19 mouse cellular contexts compared by ENCODE assay signal in genomic region chr12:97740927-97741326, GRCm38 (mm10).
"Had no signal": no experiment of that assay in that cellular context is flagged by ENCODE, and none has a peak within 500 bp of the region (broad histone marks: within the 10 kb centered on the region; RNA-seq: fewer than 3 reads in every experiment).

No protein-coding gene starts in this region.

- ATAC-seq: liver, embryonic 12.5 days had no signal

- H3K4me1 ChIP-seq: liver, embryonic 12.5 days; neural tube, embryonic 13.5 days; neural tube, embryonic 15.5 days had no signal

- H3K27me3 ChIP-seq: liver, embryonic 12.5 days; neural tube, embryonic 13.5 days; neural tube, embryonic 15.5 days had no signal

- H3K4me2 ChIP-seq: liver, embryonic 12.5 days; lung, embryonic 14.5 days; midbrain, embryonic 11.5 days; neural tube, embryonic 13.5 days; neural tube, embryonic 15.5 days had no signal

- H3K4me3 ChIP-seq: liver, embryonic 12.5 days; myocyte; neural tube, embryonic 13.5 days; neural tube, embryonic 15.5 days had no signal

- H3K36me3 ChIP-seq: liver, embryonic 12.5 days; neural tube, embryonic 13.5 days; neural tube, embryonic 15.5 days had no signal

- H3K27ac ChIP-seq: liver, embryonic 12.5 days; liver, embryonic 14.5 days; neural tube, embryonic 13.5 days; neural tube, embryonic 15.5 days had no signal

- H3K9ac ChIP-seq: liver, embryonic 12.5 days; liver, embryonic 14.5 days; lung, embryonic 14.5 days; neural tube, embryonic 13.5 days; neural tube, embryonic 15.5 days had no signal

- DNase-seq: lung, adult 18-20 months; lung, embryonic 14.5 days; lung, postnatal 10 days; lung, postnatal 4 days; midbrain, embryonic 14.5 days; retina, postnatal 1 day; right cerebral cortex, adult 18-20 months; right cerebral cortex, postnatal 25 days; right cerebral cortex, postnatal 4 days; spleen, adult 18-20 months; thymus, adult 2 months; thymus, postnatal 25 days; thymus, postnatal 4 days had no signal

- H3K9me3 ChIP-seq: liver, embryonic 12.5 days; neural tube, embryonic 13.5 days; neural tube, embryonic 15.5 days had no signal
